Mouse (Mus musculus) heart, adult 9 months (tissue): ENCODE results near the gene Dapk2.
A peak's percentile ranks its signal among the peaks of the same experiment; 100 is the strongest.

Source experiments
- DNase-seq, 2 experiments: peaks; one replicate each; pipeline ENCODE4 v3.0.0; 2022; ENCODE audit warnings: low spot score in 2 of 2

Gene Dapk2

GRCm38 (mm10) chr9:66142265-66142664 lies 15.8 kb upstream of the Dapk2 start:
- DNase-seq, result no peak

- peak in 1 of 2 experiments; percentile 54 for DNase-seq
Observed at GRCm38 (mm10) chr9:66144248-66144647, 13.8 kb upstream of the Dapk2 start.

GRCm38 (mm10) chr9:66146141-66146540 lies 11.9 kb upstream of the Dapk2 start:
- no peak for DNase-seq

- DNase-seq, result no peak
Observed at GRCm38 (mm10) chr9:66152011-66152410, 6.0 kb upstream of the Dapk2 start.

GRCm38 (mm10) chr9:66153594-66153993 lies 4.4 kb upstream of the Dapk2 start:
- no peak for DNase-seq

- no peak for DNase-seq
Observed at GRCm38 (mm10) chr9:66154013-66154412, 4.0 kb upstream of the Dapk2 start.

- DNase-seq, result no peak
Observed at GRCm38 (mm10) chr9:66155534-66155933, 2.5 kb upstream of the Dapk2 start.

- DNase-seq, result no peak
Observed at GRCm38 (mm10) chr9:66158885-66159430, 935 bp downstream of the Dapk2 start.

GRCm38 (mm10) chr9:66160155-66160554 lies 2.1 kb downstream of the Dapk2 start:
- no peak for DNase-seq

- DNase-seq, result peak; percentile 42 to 57
Observed at GRCm38 (mm10) chr9:66162995-66163394, 5.0 kb downstream of the Dapk2 start.

GRCm38 (mm10) chr9:66167222-66167621 lies 9.2 kb downstream of the Dapk2 start:
- no peak for DNase-seq

GRCm38 (mm10) chr9:66168233-66168632 lies 10.2 kb downstream of the Dapk2 start:
- no peak for DNase-seq

GRCm38 (mm10) chr9:66170506-66170905 lies 12.5 kb downstream of the Dapk2 start:
- no peak for DNase-seq

- no peak for DNase-seq
Observed at GRCm38 (mm10) chr9:66171275-66171921, 13.4 kb downstream of the Dapk2 start.

- DNase-seq, result no peak
Observed at GRCm38 (mm10) chr9:66173316-66173855, 15.4 kb downstream of the Dapk2 start.

- DNase-seq, result no peak
Observed at GRCm38 (mm10) chr9:66174985-66175384, 17.0 kb downstream of the Dapk2 start.

- DNase-seq, result no peak
Observed at GRCm38 (mm10) chr9:66177975-66178374, 20.0 kb downstream of the Dapk2 start.

- DNase-seq, result peak; percentile 57 to 62
Observed at GRCm38 (mm10) chr9:66179795-66180194, 21.8 kb downstream of the Dapk2 start.

GRCm38 (mm10) chr9:66181126-66181825 lies 23.3 kb downstream of the Dapk2 start:
- DNase-seq, result no peak

GRCm38 (mm10) chr9:66181826-66182678 lies 24.0 kb downstream of the Dapk2 start:
- DNase-seq, result no peak

- DNase-seq, result no peak
Observed at GRCm38 (mm10) chr9:66182679-66182993, 24.6 kb downstream of the Dapk2 start.

GRCm38 (mm10) chr9:66183023-66183422 lies 25.0 kb downstream of the Dapk2 start:
- no peak for DNase-seq
